In the genomic region with DNA sequence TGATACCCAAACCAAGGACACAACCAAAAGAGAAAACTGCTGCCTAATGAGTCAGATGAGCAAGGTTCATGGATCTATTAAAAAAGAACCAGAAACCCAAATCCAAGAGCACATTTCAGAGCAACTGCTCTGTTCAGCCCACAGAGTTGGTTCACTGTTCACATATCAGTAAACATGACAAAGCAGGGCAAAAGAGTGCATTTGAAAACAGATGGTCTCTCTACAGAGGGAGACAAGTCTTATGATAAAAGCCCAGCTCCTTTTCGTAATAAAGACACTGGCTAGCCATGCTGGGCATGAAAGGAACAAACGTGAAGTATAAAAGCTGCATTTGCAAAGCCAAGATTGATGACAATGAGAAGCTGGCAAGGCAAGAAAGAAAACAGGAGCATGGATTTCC, we compare ENCODE assay signal across 12 mouse cellular contexts.
"Had no signal": no experiment of that assay in that cellular context is flagged by ENCODE, and none has a peak within 500 bp of the region (broad histone marks: within the 10 kb centered on the region; RNA-seq: fewer than 3 reads in every experiment).

No protein-coding gene starts in this region.

- H3K4me3 ChIP-seq: kidney, embryonic 15.5 days; limb, embryonic 15.5 days; liver, embryonic 12.5 days; midbrain, embryonic 10.5 days; myocyte; neural tube, embryonic 15.5 days had no signal

- H3K4me1 ChIP-seq: kidney, embryonic 15.5 days; limb, embryonic 15.5 days; liver, embryonic 12.5 days; midbrain, embryonic 10.5 days; neural tube, embryonic 15.5 days had no signal

- H3K36me3 ChIP-seq: kidney, embryonic 15.5 days; limb, embryonic 15.5 days; liver, embryonic 12.5 days; midbrain, embryonic 10.5 days; neural tube, embryonic 15.5 days had no signal

- ATAC-seq: liver, embryonic 12.5 days had no signal

- H3K9me3 ChIP-seq: kidney, embryonic 15.5 days; limb, embryonic 15.5 days; liver, embryonic 12.5 days; midbrain, embryonic 10.5 days; neural tube, embryonic 15.5 days had no signal

- H3K27ac ChIP-seq: kidney, embryonic 15.5 days; limb, embryonic 15.5 days; liver, embryonic 12.5 days; midbrain, embryonic 10.5 days; neural tube, embryonic 15.5 days; stomach, postnatal 0 days had no signal

- DNase-seq: kidney, postnatal 14 days; lung, embryonic 14.5 days; lung, postnatal 10 days; lung, postnatal 4 days; thymus, postnatal 4 days had no signal

- H3K4me2 ChIP-seq: kidney, embryonic 15.5 days; limb, embryonic 15.5 days; liver, embryonic 12.5 days; lung, embryonic 14.5 days; neural tube, embryonic 15.5 days had no signal

- H3K9ac ChIP-seq: kidney, embryonic 15.5 days; limb, embryonic 15.5 days; liver, embryonic 12.5 days; lung, embryonic 14.5 days; neural tube, embryonic 15.5 days had no signal

- H3K27me3 ChIP-seq: kidney, embryonic 15.5 days; limb, embryonic 15.5 days; liver, embryonic 12.5 days; neural tube, embryonic 15.5 days had no signal
